Mouse (Mus musculus): ENCODE data around the gene Ifnar1. TPM values are rescaled to one million over a fixed set of nuclear protein-coding genes. Genes with fewer than 3 reads are reported as not detected.
A peak's percentile ranks its signal among the peaks of the same experiment; 100 is the strongest.

Ifnar1 gene
- polyA plus RNA-seq, 1 experiment from 2014 or later: 39.4 TPM

GRCm38 (mm10) chr16:91446778-91447511, 38.1 kb upstream of the Ifnar1 start:
- H3K9me3 ChIP-seq (ENCODE audit: control insufficient read depth, low read length): no peaks in the 10 kb centered on the region
- H3K4me3 ChIP-seq (ENCODE audit: low read length): no peak overlapping the region
- no peak overlapping the region for H3K27ac ChIP-seq (ENCODE audit: low read length)
- no peaks in the 10 kb centered on the region for H3K36me3 ChIP-seq (ENCODE audit: control insufficient read depth, insufficient read depth, low read length)
- 70% methylated on average over 8 of the region's 8 CpGs for WGBS
- H3K27me3 ChIP-seq (replicated peaks; ENCODE audit: control insufficient read depth, insufficient read depth, low read length): no peaks in the 10 kb centered on the region
- H3K9ac ChIP-seq (ENCODE audit: low read depth, low read length): no peak overlapping the region
- ATAC-seq: 0 out of 2 replicates have a peak, but pooled peaks have one; percentile 11
- 0 out of 2 replicates have a peak, but pooled peaks cover 4% of the 10 kb centered on the region for H3K4me1 ChIP-seq (ENCODE audit: control insufficient read depth, insufficient read depth, low read length)
- H3K4me2 ChIP-seq (ENCODE audit: low read depth, low read length): no peak overlapping the region

GRCm38 (mm10) chr16:91447512-91447900, 37.5 kb upstream of the Ifnar1 start:
- Histone ChIP-seq H3K9ac (ENCODE audit: low read depth, low read length) (no peak overlapping the region), H3K9me3 (ENCODE audit: control insufficient read depth, low read length) (no peaks in the 10 kb centered on the region), H3K27me3 (replicated peaks; ENCODE audit: control insufficient read depth, insufficient read depth, low read length) (no peaks in the 10 kb centered on the region), H3K36me3 (ENCODE audit: control insufficient read depth, insufficient read depth, low read length) (no peaks in the 10 kb centered on the region), H3K4me1 (ENCODE audit: control insufficient read depth, insufficient read depth, low read length) (0 out of 2 replicates have a peak, but pooled peaks cover 4% of the 10 kb centered on the region), H3K27ac (ENCODE audit: low read length) (no peak overlapping the region), H3K4me3 (ENCODE audit: low read length) (no peak overlapping the region), H3K4me2 (ENCODE audit: low read depth, low read length) (no peak overlapping the region)
- WGBS: 77% methylated on average over 6 of the region's 6 CpGs
- 0 out of 2 replicates have a peak, but pooled peaks have one; percentile 17 for ATAC-seq

GRCm38 (mm10) chr16:91448088-91448487, 37.0 kb upstream of the Ifnar1 start:
- 0 out of 2 replicates have a peak, but pooled peaks cover 4% of the 10 kb centered on the region for H3K4me1 ChIP-seq (ENCODE audit: control insufficient read depth, insufficient read depth, low read length)
- no peak overlapping the region for H3K9ac ChIP-seq (ENCODE audit: low read depth, low read length)
- no peak overlapping the region for H3K27ac ChIP-seq (ENCODE audit: low read length)
- H3K27me3 ChIP-seq (replicated peaks; ENCODE audit: control insufficient read depth, insufficient read depth, low read length): no peaks in the 10 kb centered on the region
- H3K9me3 ChIP-seq (ENCODE audit: control insufficient read depth, low read length): no peaks in the 10 kb centered on the region
- no peaks in the 10 kb centered on the region for H3K36me3 ChIP-seq (ENCODE audit: control insufficient read depth, insufficient read depth, low read length)
- ATAC-seq: 0 out of 2 replicates have a peak, but pooled peaks have one; percentile 24
- H3K4me2 ChIP-seq (ENCODE audit: low read depth, low read length): no peak overlapping the region
- H3K4me3 ChIP-seq (ENCODE audit: low read length): no peak overlapping the region
- 94% methylated on average over 5 of the region's 5 CpGs for WGBS

GRCm38 (mm10) chr16:91448895-91449294, 36.1 kb upstream of the Ifnar1 start:
- no peak overlapping the region for H3K4me3 ChIP-seq (ENCODE audit: low read length)
- no peak overlapping the region for H3K9ac ChIP-seq (ENCODE audit: low read depth, low read length)
- no peaks in the 10 kb centered on the region for H3K9me3 ChIP-seq (ENCODE audit: control insufficient read depth, low read length)
- no peaks in the 10 kb centered on the region for H3K27me3 ChIP-seq (replicated peaks; ENCODE audit: control insufficient read depth, insufficient read depth, low read length)
- H3K36me3 ChIP-seq (ENCODE audit: control insufficient read depth, insufficient read depth, low read length): no peaks in the 10 kb centered on the region
- no peak overlapping the region for H3K27ac ChIP-seq (ENCODE audit: low read length)
- ATAC-seq: no peak
- 0 out of 2 replicates have a peak, but pooled peaks cover 4% of the 10 kb centered on the region for H3K4me1 ChIP-seq (ENCODE audit: control insufficient read depth, insufficient read depth, low read length)
- H3K4me2 ChIP-seq (ENCODE audit: low read depth, low read length): no peak overlapping the region
- 84% methylated on average over 7 of the region's 7 CpGs for WGBS

- 78% methylated on average over 12 of the region's 12 CpGs for WGBS
- Histone ChIP-seq H3K4me3 (ENCODE audit: low read length) (no peak overlapping the region), H3K9me3 (ENCODE audit: control insufficient read depth, low read length) (no peaks in the 10 kb centered on the region), H3K27me3 (replicated peaks; ENCODE audit: control insufficient read depth, insufficient read depth, low read length) (no peaks in the 10 kb centered on the region), H3K9ac (ENCODE audit: low read depth, low read length) (no peak overlapping the region), H3K4me1 (ENCODE audit: control insufficient read depth, insufficient read depth, low read length) (0 out of 2 replicates have a peak, but pooled peaks cover 4% of the 10 kb centered on the region), H3K4me2 (ENCODE audit: low read depth, low read length) (no peak overlapping the region), H3K36me3 (ENCODE audit: control insufficient read depth, insufficient read depth, low read length) (no peaks in the 10 kb centered on the region), H3K27ac (ENCODE audit: low read length) (no peak overlapping the region)
- ATAC-seq: no peak
Measured at GRCm38 (mm10) chr16:91450137-91451064, 34.6 kb upstream of the Ifnar1 start.

GRCm38 (mm10) chr16:91451949-91452348, 33.1 kb upstream of the Ifnar1 start:
- 70% methylated on average over 2 of the region's 2 CpGs for WGBS
- no peaks in the 10 kb centered on the region for H3K9me3 ChIP-seq (ENCODE audit: control insufficient read depth, low read length)
- no peaks in the 10 kb centered on the region for H3K27me3 ChIP-seq (replicated peaks; ENCODE audit: control insufficient read depth, insufficient read depth, low read length)
- ATAC-seq: no peak
- H3K27ac ChIP-seq (ENCODE audit: low read length): no peak overlapping the region; the same call in 1 of the 2 replicates
- H3K4me3 ChIP-seq (ENCODE audit: low read length): no peak overlapping the region
- no peak overlapping the region for H3K4me2 ChIP-seq (ENCODE audit: low read depth, low read length)
- 0 out of 2 replicates have a peak, but pooled peaks cover 2% of the 10 kb centered on the region for H3K4me1 ChIP-seq (ENCODE audit: control insufficient read depth, insufficient read depth, low read length)
- no peaks in the 10 kb centered on the region for H3K36me3 ChIP-seq (ENCODE audit: control insufficient read depth, insufficient read depth, low read length)
- no peak overlapping the region for H3K9ac ChIP-seq (ENCODE audit: low read depth, low read length)

- Histone ChIP-seq H3K27me3 (replicated peaks; ENCODE audit: control insufficient read depth, insufficient read depth, low read length) (no peaks in the 10 kb centered on the region), H3K9me3 (ENCODE audit: control insufficient read depth, low read length) (no peaks in the 10 kb centered on the region), H3K4me3 (ENCODE audit: low read length) (no peak overlapping the region), H3K36me3 (ENCODE audit: control insufficient read depth, insufficient read depth, low read length) (no peaks in the 10 kb centered on the region), H3K27ac (ENCODE audit: low read length) (no peak overlapping the region; the same call in 1 of the 2 replicates), H3K4me1 (ENCODE audit: control insufficient read depth, insufficient read depth, low read length) (no peaks in the 10 kb centered on the region), H3K9ac (ENCODE audit: low read depth, low read length) (no peak overlapping the region), H3K4me2 (ENCODE audit: low read depth, low read length) (no peak overlapping the region)
- WGBS: 41% methylated on average over 6 of the region's 6 CpGs
- 0 out of 2 replicates have a peak, but pooled peaks have one; percentile 33 for ATAC-seq
Measured at GRCm38 (mm10) chr16:91452363-91452896, 32.6 kb upstream of the Ifnar1 start.

GRCm38 (mm10) chr16:91455868-91456267, 29.2 kb upstream of the Ifnar1 start:
- no peak overlapping the region for H3K4me2 ChIP-seq (ENCODE audit: low read depth, low read length)
- no peak overlapping the region for H3K27ac ChIP-seq (ENCODE audit: low read length)
- no peak for ATAC-seq
- H3K9me3 ChIP-seq (ENCODE audit: control insufficient read depth, low read length): no peaks in the 10 kb centered on the region
- H3K4me1 ChIP-seq (ENCODE audit: control insufficient read depth, insufficient read depth, low read length): no peaks in the 10 kb centered on the region
- no peak overlapping the region for H3K9ac ChIP-seq (ENCODE audit: low read depth, low read length)
- WGBS: 69% methylated on average over 4 of the region's 4 CpGs
- no peaks in the 10 kb centered on the region for H3K27me3 ChIP-seq (replicated peaks; ENCODE audit: control insufficient read depth, insufficient read depth, low read length)
- H3K36me3 ChIP-seq (ENCODE audit: control insufficient read depth, insufficient read depth, low read length): no peaks in the 10 kb centered on the region
- H3K4me3 ChIP-seq (ENCODE audit: low read length): no peak overlapping the region

GRCm38 (mm10) chr16:91458301-91458746, 26.7 kb upstream of the Ifnar1 start:
- Histone ChIP-seq H3K27me3 (replicated peaks; ENCODE audit: control insufficient read depth, insufficient read depth, low read length) (no peaks in the 10 kb centered on the region), H3K9ac (ENCODE audit: low read depth, low read length) (no peak overlapping the region), H3K27ac (ENCODE audit: low read length) (no peak overlapping the region), H3K4me1 (ENCODE audit: control insufficient read depth, insufficient read depth, low read length) (no peaks in the 10 kb centered on the region), H3K9me3 (ENCODE audit: control insufficient read depth, low read length) (no peaks in the 10 kb centered on the region), H3K4me3 (ENCODE audit: low read length) (no peak overlapping the region), H3K4me2 (ENCODE audit: low read depth, low read length) (no peak overlapping the region), H3K36me3 (ENCODE audit: control insufficient read depth, insufficient read depth, low read length) (no peaks in the 10 kb centered on the region)
- WGBS: 76% methylated on average over 21 of the region's 21 CpGs
- ATAC-seq: no peak
